Mouse (Mus musculus): Measurements from ENCODE around the gene Akap11. TPM values are rescaled to one million over a fixed set of nuclear protein-coding genes. Genes with fewer than 3 reads are reported as not detected.

Gene Akap11
- total RNA-seq, 1 experiment = 25.3 TPM

DNA sequence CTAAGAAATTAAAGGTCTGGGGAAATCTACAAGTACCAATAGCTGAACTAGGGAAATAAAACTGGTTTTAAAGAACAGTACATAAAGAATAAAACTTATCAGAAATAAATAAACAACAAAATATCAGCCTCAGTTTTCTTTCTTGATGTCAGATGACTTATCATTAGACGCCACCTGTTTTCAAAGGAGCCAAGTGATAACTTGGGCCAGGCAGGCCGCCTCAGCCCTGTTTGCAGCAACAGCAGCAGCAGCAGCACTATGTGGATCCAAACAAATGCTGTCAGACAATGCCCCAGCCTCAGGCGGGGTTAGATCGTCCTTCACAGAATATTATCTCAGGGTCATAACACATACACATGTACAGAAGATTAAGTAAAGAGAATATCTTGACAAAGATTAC is 41.4 kb downstream of the Akap11 start:
- H3K9ac ChIP-seq (ENCODE audit: insufficient read depth, low read depth, low read length, poor library complexity, severe bottlenecking) = no peak overlapping the region
- H3K36me3 ChIP-seq (ENCODE audit: control insufficient read depth, insufficient read depth, low read length, poor library complexity, severe bottlenecking) = peaks cover 2% of the 10 kb centered on the region
- H3K4me3 ChIP-seq (ENCODE audit: insufficient read depth in 1 of 2, low read depth in 1 of 2, low read length in 2 of 2, poor library complexity in 1 of 2, severe bottlenecking in 1 of 2) = no peak overlapping the region
- TF ChIP-seq HCFC1 (IDR thresholded peaks at IDR 0.05; ENCODE audit: borderline replicate concordance, insufficient read depth, low read length) (no peak), CHD2 (IDR thresholded peaks at IDR 0.05; ENCODE audit: low read depth, low read length) (no peak), ZC3H11A (IDR thresholded peaks at IDR 0.05; ENCODE audit: borderline replicate concordance, low read depth, low read length) (no peak), MAFK (IDR thresholded peaks at IDR 0.05; ENCODE audit: insufficient read depth, low read depth, low read length) (no peak), ZNF384 (IDR thresholded peaks at IDR 0.05; ENCODE audit: low read depth, low read length) (no peak)
- no peak overlapping the region for H3K27ac ChIP-seq (ENCODE audit: insufficient read depth, low read depth, low read length, poor library complexity, severe bottlenecking)
- H3K9me3 ChIP-seq (ENCODE audit: control insufficient read depth, insufficient read depth, low read depth, low read length) = no peaks in the 10 kb centered on the region
- no peaks in the 10 kb centered on the region for H3K4me1 ChIP-seq (ENCODE audit: control insufficient read depth in 2 of 2, insufficient read depth in 2 of 2, low read length in 2 of 2, poor library complexity in 1 of 2)
- DNase-seq (ENCODE audit: low read depth, low spot score) = no peak
- in situ Hi-C loops (cut with MboI; ENCODE audit: low sequenced_read_pairs in 2 of 2, unreplicated experiment in 2 of 2) = no loop called here

DNA sequence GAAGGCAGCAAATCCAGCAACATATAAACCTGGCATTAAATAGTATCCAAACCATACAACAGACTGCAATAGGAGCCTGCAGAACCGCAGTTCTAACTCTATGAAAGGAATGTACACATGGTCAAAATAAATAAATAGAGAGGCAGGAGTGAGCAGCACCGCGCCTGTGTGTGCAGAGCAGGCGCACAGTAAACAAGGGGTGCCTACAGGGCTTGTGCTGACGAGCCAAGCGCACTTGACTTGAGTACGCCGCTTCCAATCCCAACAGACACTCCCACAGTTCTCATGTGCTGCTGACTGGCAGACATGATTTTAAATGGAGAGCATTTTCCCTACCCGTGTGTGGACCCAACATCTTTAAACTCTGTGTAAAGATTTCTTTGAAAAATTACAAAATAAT is 44.0 kb downstream of the Akap11 start:
- H3K4me3 ChIP-seq (ENCODE audit: insufficient read depth in 1 of 2, low read depth in 1 of 2, low read length in 2 of 2, poor library complexity in 1 of 2, severe bottlenecking in 1 of 2) = no peak overlapping the region
- H3K4me1 ChIP-seq (ENCODE audit: control insufficient read depth in 2 of 2, insufficient read depth in 2 of 2, low read length in 2 of 2, poor library complexity in 1 of 2) = no peaks in the 10 kb centered on the region
- no peak overlapping the region for H3K9ac ChIP-seq (ENCODE audit: insufficient read depth, low read depth, low read length, poor library complexity, severe bottlenecking)
- H3K27ac ChIP-seq (ENCODE audit: insufficient read depth, low read depth, low read length, poor library complexity, severe bottlenecking) = no peak overlapping the region
- no peak for TF ChIP-seq MAFK (IDR thresholded peaks at IDR 0.05; ENCODE audit: insufficient read depth, low read depth, low read length)
- TF ChIP-seq ZNF384 (IDR thresholded peaks at IDR 0.05; ENCODE audit: low read depth, low read length) = no peak
- no peak for TF ChIP-seq CHD2 (IDR thresholded peaks at IDR 0.05; ENCODE audit: low read depth, low read length)
- TF ChIP-seq ZC3H11A (IDR thresholded peaks at IDR 0.05; ENCODE audit: borderline replicate concordance, low read depth, low read length) = no peak
- no peak for TF ChIP-seq HCFC1 (IDR thresholded peaks at IDR 0.05; ENCODE audit: borderline replicate concordance, insufficient read depth, low read length)
- in situ Hi-C loops (cut with MboI; ENCODE audit: low sequenced_read_pairs in 2 of 2, unreplicated experiment in 2 of 2) = no loop called here
- no peaks in the 10 kb centered on the region for H3K9me3 ChIP-seq (ENCODE audit: control insufficient read depth, insufficient read depth, low read depth, low read length)
- DNase-seq (ENCODE audit: low read depth, low spot score) = no peak
- H3K36me3 ChIP-seq (ENCODE audit: control insufficient read depth, insufficient read depth, low read length, poor library complexity, severe bottlenecking) = peaks cover 2% of the 10 kb centered on the region

DNA sequence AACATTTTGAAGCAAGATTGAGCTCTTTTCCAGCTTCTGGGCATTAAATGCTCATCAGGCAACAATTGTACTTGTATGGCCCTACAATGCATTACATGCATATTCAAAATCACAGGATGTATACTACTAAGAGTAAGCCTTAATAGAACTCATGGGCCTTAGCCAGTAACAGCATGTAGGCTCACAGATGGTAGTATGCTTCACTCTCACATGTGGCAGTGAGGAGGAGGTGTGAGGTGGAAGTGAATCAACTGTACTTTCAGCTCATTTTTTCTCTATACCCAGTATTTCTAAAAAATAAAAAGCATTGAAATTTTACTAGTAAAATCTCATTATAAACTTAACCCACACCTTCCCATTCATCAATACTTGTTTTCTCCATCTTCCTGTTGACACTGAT is 45.2 kb downstream of the Akap11 start:
- in situ Hi-C loops (cut with MboI; ENCODE audit: low sequenced_read_pairs in 2 of 2, unreplicated experiment in 2 of 2) = no loop called here
- no peak overlapping the region for H3K27ac ChIP-seq (ENCODE audit: insufficient read depth, low read depth, low read length, poor library complexity, severe bottlenecking)
- no peak overlapping the region for H3K9ac ChIP-seq (ENCODE audit: insufficient read depth, low read depth, low read length, poor library complexity, severe bottlenecking)
- no peaks in the 10 kb centered on the region for H3K9me3 ChIP-seq (ENCODE audit: control insufficient read depth, insufficient read depth, low read depth, low read length)
- no peaks in the 10 kb centered on the region; the same call in none of the 2 replicates for H3K36me3 ChIP-seq (ENCODE audit: control insufficient read depth, insufficient read depth, low read length, poor library complexity, severe bottlenecking)
- no peak for DNase-seq (ENCODE audit: low read depth, low spot score)
- H3K4me1 ChIP-seq (ENCODE audit: control insufficient read depth in 2 of 2, insufficient read depth in 2 of 2, low read length in 2 of 2, poor library complexity in 1 of 2) = no peaks in the 10 kb centered on the region
- TF ChIP-seq HCFC1 (IDR thresholded peaks at IDR 0.05; ENCODE audit: borderline replicate concordance, insufficient read depth, low read length) (no peak), CHD2 (IDR thresholded peaks at IDR 0.05; ENCODE audit: low read depth, low read length) (no peak), MAFK (IDR thresholded peaks at IDR 0.05; ENCODE audit: insufficient read depth, low read depth, low read length) (no peak), ZNF384 (IDR thresholded peaks at IDR 0.05; ENCODE audit: low read depth, low read length) (no peak), ZC3H11A (IDR thresholded peaks at IDR 0.05; ENCODE audit: borderline replicate concordance, low read depth, low read length) (no peak)
- no peak overlapping the region for H3K4me3 ChIP-seq (ENCODE audit: insufficient read depth in 1 of 2, low read depth in 1 of 2, low read length in 2 of 2, poor library complexity in 1 of 2, severe bottlenecking in 1 of 2)

DNA sequence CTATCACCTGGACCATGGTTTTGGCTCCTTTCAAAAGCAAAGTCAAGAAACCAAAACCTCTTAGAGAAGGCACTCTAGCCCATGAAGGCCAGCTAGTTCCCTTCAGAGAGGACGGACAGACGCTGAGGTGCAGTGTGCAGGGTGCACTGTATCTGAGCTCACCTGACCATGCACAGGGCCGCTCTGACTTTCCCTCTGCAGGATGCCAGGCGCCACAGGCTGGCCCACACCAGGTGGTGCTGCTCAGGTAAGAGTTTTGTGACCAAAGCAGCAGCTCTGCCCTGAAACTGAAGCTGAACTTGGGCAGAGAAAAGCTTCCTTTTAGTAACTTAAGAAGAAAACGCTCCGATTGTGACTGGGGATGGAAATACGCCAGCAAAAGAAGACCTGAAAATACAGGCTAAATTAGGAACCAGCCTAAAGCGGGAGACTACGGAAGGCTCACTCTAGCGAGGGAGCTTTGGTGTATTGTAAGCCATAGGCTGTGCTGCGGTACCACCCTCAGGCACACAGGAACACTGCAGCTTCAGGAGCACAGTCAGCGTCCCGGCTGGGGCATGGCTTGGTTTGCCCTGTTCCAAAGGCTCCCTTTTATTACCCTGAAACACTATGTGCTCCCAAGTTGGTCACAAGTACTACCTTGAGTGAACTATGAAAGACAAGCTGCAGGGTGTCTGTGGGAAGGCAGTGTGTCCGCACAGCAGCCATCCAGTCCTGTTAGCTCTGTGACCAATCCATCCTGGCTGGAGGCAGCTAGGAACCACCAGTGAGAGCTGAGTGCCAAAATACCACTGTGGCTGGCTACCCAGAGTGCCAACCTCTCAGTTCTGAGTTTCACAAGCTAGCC is 54.0 kb downstream of the Akap11 start:
- in situ Hi-C loops (cut with MboI; ENCODE audit: low sequenced_read_pairs in 2 of 2, unreplicated experiment in 2 of 2) = no loop called here
- peak; percentile 30 for DNase-seq (ENCODE audit: low read depth, low spot score)
- no peak overlapping the region; a peak in 1 of 4 replicates for H3K4me3 ChIP-seq (ENCODE audit: insufficient read depth in 1 of 2, low read depth in 1 of 2, low read length in 2 of 2, poor library complexity in 1 of 2, severe bottlenecking in 1 of 2)

More for the DNA sequence above, 54.0 kb downstream of the Akap11 start:
- Histone ChIP-seq H3K36me3 (ENCODE audit: control insufficient read depth, insufficient read depth, low read length, poor library complexity, severe bottlenecking) (no peaks in the 10 kb centered on the region), H3K9me3 (ENCODE audit: control insufficient read depth, insufficient read depth, low read depth, low read length) (no peaks in the 10 kb centered on the region), H3K4me1 (ENCODE audit: control insufficient read depth in 2 of 2, insufficient read depth in 2 of 2, low read length in 2 of 2, poor library complexity in 1 of 2) (no peaks in the 10 kb centered on the region), H3K9ac (ENCODE audit: insufficient read depth, low read depth, low read length, poor library complexity, severe bottlenecking) (0 out of 2 replicates have a peak overlapping the region, but pooled peaks have one; percentile 4), H3K27ac (ENCODE audit: insufficient read depth, low read depth, low read length, poor library complexity, severe bottlenecking) (no peak overlapping the region)
- no peak for TF ChIP-seq ZNF384 (IDR thresholded peaks at IDR 0.05; ENCODE audit: low read depth, low read length)
- peak; percentile 86; the same call in 1 of the 2 replicates for TF ChIP-seq ZC3H11A (IDR thresholded peaks at IDR 0.05; ENCODE audit: borderline replicate concordance, low read depth, low read length)

Measured in ES-E14 (cell line).